Mouse (Mus musculus): ENCODE results near the gene Lgi1. TPM values are rescaled to one million over a fixed set of nuclear protein-coding genes. Genes with fewer than 3 reads are reported as not detected.

Lgi1 gene
- polyA plus RNA-seq, 1 experiment from 2014 or later = 1.4 TPM

DNA sequence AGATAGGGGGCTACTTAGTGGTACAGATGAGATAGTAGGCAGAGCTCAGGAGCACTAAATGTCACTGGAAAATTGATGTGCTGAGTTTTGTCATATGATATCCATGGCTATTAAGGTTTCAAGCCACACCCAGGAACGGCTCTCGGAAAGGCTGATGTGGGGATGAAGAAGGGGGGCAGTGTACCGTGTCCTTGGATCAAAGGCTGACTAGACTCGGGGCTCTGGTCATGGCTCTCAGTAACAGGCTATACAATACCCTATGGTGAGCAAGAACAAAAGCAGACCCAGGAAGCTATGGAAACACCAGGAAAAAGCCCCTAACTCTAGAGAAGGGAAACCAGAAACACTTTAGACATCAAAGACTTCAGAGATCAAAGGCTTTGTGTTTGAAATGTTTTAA, 31.8 kb upstream of the Lgi1 start:
- Histone ChIP-seq H3K4me3 (ENCODE audit: low read depth, low read length) (no peak overlapping the region), H3K4me1 (ENCODE audit: control insufficient read depth, insufficient read depth, low read length) (no peaks in the 10 kb centered on the region), H3K4me2 (ENCODE audit: low read depth, low read length) (no peak overlapping the region), H3K27ac (replicated peaks; ENCODE audit: low read depth, low read length) (no peak overlapping the region), H3K27me3 (ENCODE audit: control insufficient read depth, insufficient read depth, low read length) (no peaks in the 10 kb centered on the region), H3K9me3 (replicated peaks; ENCODE audit: control insufficient read depth, low read length) (no peaks in the 10 kb centered on the region), H3K36me3 (replicated peaks; ENCODE audit: control insufficient read depth, insufficient read depth, low read depth, low read length) (no peaks in the 10 kb centered on the region), H3K9ac (replicated peaks; ENCODE audit: low read length) (no peak overlapping the region)
- DNase-seq (ENCODE audit: low spot score) (no peak), ATAC-seq (replicated peaks; ENCODE audit: insufficient number of reproducible peaks, low FRiP score, low TSS enrichment, low read depth) (no peak; the same call in 1 of the 2 replicates)
- whole genome bisulfite sequencing = 17% methylated on average over 4 of the region's 4 CpGs

- no peak for DNase-seq (ENCODE audit: low spot score)
- Histone ChIP-seq H3K4me2 (ENCODE audit: low read depth, low read length) (no peak overlapping the region), H3K9me3 (replicated peaks; ENCODE audit: control insufficient read depth, low read length) (no peaks in the 10 kb centered on the region)
These were observed 27.8 kb upstream of the Lgi1 start for GRCm38 (mm10) chr19:38236526-38236925.

GRCm38 (mm10) chr19:38237834-38238212, 26.5 kb upstream of the Lgi1 start:
- no peak overlapping the region for H3K27ac ChIP-seq (replicated peaks; ENCODE audit: low read depth, low read length)

More at GRCm38 (mm10) chr19:38236526-38236925, 27.8 kb upstream of the Lgi1 start:
- WGBS = 78% methylated on average over 5 of the region's 5 CpGs
- no peak for ATAC-seq (replicated peaks; ENCODE audit: insufficient number of reproducible peaks, low FRiP score, low TSS enrichment, low read depth)
- H3K36me3 ChIP-seq (replicated peaks; ENCODE audit: control insufficient read depth, insufficient read depth, low read depth, low read length) = no peaks in the 10 kb centered on the region
- H3K27ac ChIP-seq (replicated peaks; ENCODE audit: low read depth, low read length) = no peak overlapping the region
- no peak overlapping the region for H3K9ac ChIP-seq (replicated peaks; ENCODE audit: low read length)
- no peaks in the 10 kb centered on the region for H3K4me1 ChIP-seq (ENCODE audit: control insufficient read depth, insufficient read depth, low read length)
- no peaks in the 10 kb centered on the region for H3K27me3 ChIP-seq (ENCODE audit: control insufficient read depth, insufficient read depth, low read length)
- no peak overlapping the region for H3K4me3 ChIP-seq (ENCODE audit: low read depth, low read length)

GRCm38 (mm10) chr19:38238213-38238951, 26.0 kb upstream of the Lgi1 start:
- no peaks in the 10 kb centered on the region for H3K4me1 ChIP-seq (ENCODE audit: control insufficient read depth, insufficient read depth, low read length)
- H3K27ac ChIP-seq (replicated peaks; ENCODE audit: low read depth, low read length) = no peak overlapping the region
- DNase-seq (ENCODE audit: low spot score) (no peak), ATAC-seq (replicated peaks; ENCODE audit: insufficient number of reproducible peaks, low FRiP score, low TSS enrichment, low read depth) (no peak)
- H3K27me3 ChIP-seq (ENCODE audit: control insufficient read depth, insufficient read depth, low read length) = no peaks in the 10 kb centered on the region
- no peak overlapping the region for H3K4me2 ChIP-seq (ENCODE audit: low read depth, low read length)
- WGBS = 65% methylated on average over 12 of the region's 12 CpGs
- no peaks in the 10 kb centered on the region for H3K9me3 ChIP-seq (replicated peaks; ENCODE audit: control insufficient read depth, low read length)
- no peaks in the 10 kb centered on the region for H3K36me3 ChIP-seq (replicated peaks; ENCODE audit: control insufficient read depth, insufficient read depth, low read depth, low read length)
- no peak overlapping the region for H3K9ac ChIP-seq (replicated peaks; ENCODE audit: low read length)
- no peak overlapping the region for H3K4me3 ChIP-seq (ENCODE audit: low read depth, low read length)

More at GRCm38 (mm10) chr19:38237834-38238212, 26.5 kb upstream of the Lgi1 start:
- no peaks in the 10 kb centered on the region for H3K27me3 ChIP-seq (ENCODE audit: control insufficient read depth, insufficient read depth, low read length)
- no peak overlapping the region for H3K9ac ChIP-seq (replicated peaks; ENCODE audit: low read length)
- ATAC-seq (replicated peaks; ENCODE audit: insufficient number of reproducible peaks, low FRiP score, low TSS enrichment, low read depth) (0 out of 2 replicates have a peak, but pooled peaks have one; percentile 48), DNase-seq (ENCODE audit: low spot score) (no peak)
- H3K36me3 ChIP-seq (replicated peaks; ENCODE audit: control insufficient read depth, insufficient read depth, low read depth, low read length) = no peaks in the 10 kb centered on the region
- no peak overlapping the region for H3K4me3 ChIP-seq (ENCODE audit: low read depth, low read length)
- no peaks in the 10 kb centered on the region for H3K9me3 ChIP-seq (replicated peaks; ENCODE audit: control insufficient read depth, low read length)
- no peaks in the 10 kb centered on the region for H3K4me1 ChIP-seq (ENCODE audit: control insufficient read depth, insufficient read depth, low read length)
- H3K4me2 ChIP-seq (ENCODE audit: low read depth, low read length) = no peak overlapping the region
- WGBS = 53% methylated on average over 3 of the region's 3 CpGs

DNA sequence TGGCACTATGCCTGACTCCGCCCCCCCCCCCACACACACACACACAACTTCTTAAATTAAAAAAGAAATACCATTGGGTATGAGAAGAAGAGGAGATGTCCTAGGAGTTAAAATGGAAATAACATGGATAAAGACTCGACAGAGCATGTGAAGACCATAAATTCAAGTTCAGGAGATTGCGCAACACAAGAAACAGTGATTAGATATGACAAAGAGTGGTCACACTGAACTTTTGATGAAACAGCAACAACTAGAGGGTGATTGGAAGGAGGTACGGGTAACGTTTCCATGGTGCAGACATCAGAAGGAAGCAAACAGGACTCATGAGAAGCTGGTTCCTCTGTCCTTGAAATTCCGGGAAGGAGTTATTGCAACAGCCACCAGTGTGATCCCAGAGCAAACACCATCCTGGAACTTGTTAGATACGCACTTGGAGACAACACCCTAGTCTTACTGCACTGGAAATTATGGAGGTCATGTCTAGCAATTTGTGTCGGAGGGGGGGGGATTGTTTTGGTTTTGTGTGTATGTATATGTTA, 22.0 kb upstream of the Lgi1 start:
- no peak overlapping the region for H3K4me2 ChIP-seq (ENCODE audit: low read depth, low read length)
- no peaks in the 10 kb centered on the region for H3K4me1 ChIP-seq (ENCODE audit: control insufficient read depth, insufficient read depth, low read length)
- no peaks in the 10 kb centered on the region for H3K36me3 ChIP-seq (replicated peaks; ENCODE audit: control insufficient read depth, insufficient read depth, low read depth, low read length)
- no peak overlapping the region for H3K27ac ChIP-seq (replicated peaks; ENCODE audit: low read depth, low read length)
- no peaks in the 10 kb centered on the region for H3K27me3 ChIP-seq (ENCODE audit: control insufficient read depth, insufficient read depth, low read length)
- DNase-seq (ENCODE audit: low spot score) (no peak), ATAC-seq (replicated peaks; ENCODE audit: insufficient number of reproducible peaks, low FRiP score, low TSS enrichment, low read depth) (no peak)
- no peaks in the 10 kb centered on the region for H3K9me3 ChIP-seq (replicated peaks; ENCODE audit: control insufficient read depth, low read length)
- H3K9ac ChIP-seq (replicated peaks; ENCODE audit: low read length) = no peak overlapping the region
- 91% methylated on average over 8 of the region's 8 CpGs for WGBS
- no peak overlapping the region for H3K4me3 ChIP-seq (ENCODE audit: low read depth, low read length)

- H3K9me3 ChIP-seq (replicated peaks; ENCODE audit: control insufficient read depth, low read length) = no peaks in the 10 kb centered on the region
- no peaks in the 10 kb centered on the region for H3K27me3 ChIP-seq (ENCODE audit: control insufficient read depth, insufficient read depth, low read length)
- WGBS = 73% methylated on average over 8 of the region's 8 CpGs
- DNase-seq (ENCODE audit: low spot score) = no peak
- no peak overlapping the region for H3K9ac ChIP-seq (replicated peaks; ENCODE audit: low read length)
- no peaks in the 10 kb centered on the region for H3K4me1 ChIP-seq (ENCODE audit: control insufficient read depth, insufficient read depth, low read length)
- no peak overlapping the region for H3K4me2 ChIP-seq (ENCODE audit: low read depth, low read length)
- H3K27ac ChIP-seq (replicated peaks; ENCODE audit: low read depth, low read length) = no peak overlapping the region
- no peak for ATAC-seq (replicated peaks; ENCODE audit: insufficient number of reproducible peaks, low FRiP score, low TSS enrichment, low read depth)
- no peaks in the 10 kb centered on the region for H3K36me3 ChIP-seq (replicated peaks; ENCODE audit: control insufficient read depth, insufficient read depth, low read depth, low read length)
- H3K4me3 ChIP-seq (ENCODE audit: low read depth, low read length) = no peak overlapping the region
These were observed 19.6 kb upstream of the Lgi1 start for GRCm38 (mm10) chr19:38244748-38245147.

DNA sequence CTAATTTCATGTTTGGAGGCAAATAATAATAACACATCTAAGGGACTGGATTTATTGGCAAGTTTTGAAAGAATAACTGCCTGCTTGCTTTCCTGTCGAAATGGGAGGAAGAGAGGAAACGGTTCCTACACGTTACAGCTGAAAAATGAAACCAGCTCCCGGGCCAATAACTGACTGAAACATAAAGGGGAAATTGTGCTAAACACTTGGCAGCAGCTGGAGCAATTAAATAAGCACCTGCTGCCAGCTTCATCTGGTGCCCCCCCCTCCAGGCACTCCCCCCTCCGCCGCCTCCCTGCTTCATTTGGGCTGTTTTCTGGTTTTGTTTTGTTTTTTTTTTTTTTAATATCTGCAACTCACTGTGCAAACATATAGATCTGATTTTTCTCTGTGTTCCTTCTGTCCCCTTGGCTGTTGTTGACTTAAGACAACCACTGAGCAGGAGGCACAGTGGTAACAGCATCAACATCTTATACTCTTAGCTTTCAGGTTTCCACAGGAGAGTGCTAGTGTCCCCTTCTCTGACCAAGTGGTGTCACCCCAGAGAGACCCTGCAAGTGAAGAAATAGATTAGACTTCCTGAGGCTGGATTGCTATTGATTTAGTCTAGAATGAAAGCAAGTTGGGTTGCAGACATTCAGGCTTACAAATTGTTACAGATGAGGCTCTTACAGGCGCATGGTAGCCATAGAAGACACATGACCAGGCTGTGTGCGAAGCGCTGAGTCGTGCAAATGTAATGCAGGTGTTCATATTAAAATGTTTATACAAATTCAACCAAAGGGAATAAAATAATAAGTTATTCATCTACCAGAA, 18.8 kb upstream of the Lgi1 start:
- ATAC-seq (replicated peaks; ENCODE audit: insufficient number of reproducible peaks, low FRiP score, low TSS enrichment, low read depth) = no peak
- DNase-seq (ENCODE audit: low spot score) = no peak
- no peak overlapping the region for H3K4me3 ChIP-seq (ENCODE audit: low read depth, low read length)
- H3K9me3 ChIP-seq (replicated peaks; ENCODE audit: control insufficient read depth, low read length) = no peaks in the 10 kb centered on the region
- no peaks in the 10 kb centered on the region for H3K27me3 ChIP-seq (ENCODE audit: control insufficient read depth, insufficient read depth, low read length)
- H3K4me2 ChIP-seq (ENCODE audit: low read depth, low read length) = no peak overlapping the region
- 62% methylated on average over 10 of the region's 10 CpGs for WGBS
- H3K4me1 ChIP-seq (ENCODE audit: control insufficient read depth, insufficient read depth, low read length) = no peaks in the 10 kb centered on the region
- no peak overlapping the region for H3K27ac ChIP-seq (replicated peaks; ENCODE audit: low read depth, low read length)
- no peak overlapping the region for H3K9ac ChIP-seq (replicated peaks; ENCODE audit: low read length)
- no peaks in the 10 kb centered on the region for H3K36me3 ChIP-seq (replicated peaks; ENCODE audit: control insufficient read depth, insufficient read depth, low read depth, low read length)

DNA sequence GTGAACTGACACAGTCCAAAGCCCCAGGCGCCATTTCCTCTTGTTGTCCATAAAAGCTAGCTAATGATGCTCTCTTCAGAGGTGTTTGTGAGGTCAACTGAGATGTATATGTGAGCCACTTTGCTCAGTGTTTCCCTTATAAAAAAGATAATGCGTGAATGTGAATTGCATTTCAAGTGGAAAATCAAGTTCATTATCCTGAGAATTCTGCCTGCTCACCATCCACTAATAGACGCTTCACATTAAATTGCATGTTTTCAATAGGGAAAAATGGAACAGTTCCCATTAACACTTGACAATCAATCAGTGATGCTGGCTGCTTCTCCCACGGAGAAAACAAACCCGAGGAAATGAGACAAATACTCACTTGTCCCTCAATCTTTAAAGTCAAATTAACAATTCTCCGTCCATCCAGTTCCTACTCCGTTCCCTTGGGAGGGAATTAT, 18.1 kb upstream of the Lgi1 start:
- Histone ChIP-seq H3K9ac (replicated peaks; ENCODE audit: low read length) (no peak overlapping the region), H3K9me3 (replicated peaks; ENCODE audit: control insufficient read depth, low read length) (no peaks in the 10 kb centered on the region), H3K4me2 (ENCODE audit: low read depth, low read length) (no peak overlapping the region), H3K27me3 (ENCODE audit: control insufficient read depth, insufficient read depth, low read length) (no peaks in the 10 kb centered on the region), H3K4me3 (ENCODE audit: low read depth, low read length) (no peak overlapping the region), H3K36me3 (replicated peaks; ENCODE audit: control insufficient read depth, insufficient read depth, low read depth, low read length) (no peaks in the 10 kb centered on the region), H3K4me1 (ENCODE audit: control insufficient read depth, insufficient read depth, low read length) (no peaks in the 10 kb centered on the region), H3K27ac (replicated peaks; ENCODE audit: low read depth, low read length) (no peak overlapping the region)
- 63% methylated on average over 7 of the region's 7 CpGs for WGBS
- no peak for ATAC-seq (replicated peaks; ENCODE audit: insufficient number of reproducible peaks, low FRiP score, low TSS enrichment, low read depth)
- no peak for DNase-seq (ENCODE audit: low spot score)
